15 mouse cellular contexts compared by ENCODE assay signal in the genomic region with DNA sequence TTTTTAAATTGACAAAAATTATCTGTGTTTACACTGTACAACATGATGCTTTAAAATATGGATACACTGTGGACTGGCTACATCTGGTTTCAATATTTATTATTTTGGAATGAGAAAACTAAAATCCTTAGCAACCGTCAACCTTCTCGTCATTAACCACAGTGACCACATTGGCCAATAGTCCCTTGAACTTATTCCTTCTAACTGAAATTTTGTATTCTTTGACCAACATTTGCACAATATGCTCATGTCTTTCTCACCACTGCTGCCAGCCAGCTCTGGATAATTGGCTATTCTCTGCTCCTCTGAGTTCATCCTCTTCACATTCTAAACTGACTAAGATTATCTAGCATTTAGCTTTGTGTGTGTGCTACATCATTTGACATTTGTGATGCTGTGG.
"Had no signal": no experiment of that assay in that cellular context is flagged by ENCODE, and none has a peak within 500 bp of the region (broad histone marks: within the 10 kb centered on the region; RNA-seq: fewer than 3 reads in every experiment).

No protein-coding gene starts in this region.

- ATAC-seq: lung, postnatal 0 days; midbrain, embryonic 16.5 days had no signal

- H3K4me2 ChIP-seq: midbrain, embryonic 12.5 days; neural tube, embryonic 12.5 days had no signal

- H3K4me3 ChIP-seq: layer of hippocampus, adult 2 months; limb, embryonic 10.5 days; midbrain, embryonic 12.5 days; neural tube, embryonic 12.5 days had no signal

- DNase-seq: kidney, adult 18-20 months; kidney, postnatal 10 days; kidney, postnatal 4 days; lung, adult 2 months; lung, postnatal 36 days; right cerebral cortex, postnatal 4 days; spleen, adult 18-20 months; thymus, adult 2 months; thymus, postnatal 36 days had no signal

- H3K36me3 ChIP-seq: neural tube, embryonic 12.5 days had no signal

- H3K27me3 ChIP-seq: midbrain, embryonic 12.5 days; neural tube, embryonic 12.5 days had no signal
